Mouse (Mus musculus): ENCODE measurements around the gene Usp7. TPM values are rescaled to one million over a fixed set of nuclear protein-coding genes. Genes with fewer than 3 reads are reported as not detected.

Usp7 gene
- polyA plus RNA-seq, 1 experiment from 2014 or later: 15.7 TPM

- H3K9me3 ChIP-seq (ENCODE audit: control insufficient read depth, low read length): no peaks in the 10 kb centered on the region
- DNase-seq (ENCODE audit: low spot score) (peak; percentile 35), ATAC-seq (ENCODE audit: low FRiP score, low TSS enrichment) (peak; percentile 10)
- H3K4me3 ChIP-seq (ENCODE audit: low read depth, low read length): no peak overlapping the region
- no peak overlapping the region for H3K4me2 ChIP-seq (replicated peaks; ENCODE audit: low read depth)
- no peaks in the 10 kb centered on the region for H3K27me3 ChIP-seq (ENCODE audit: control insufficient read depth, insufficient read depth, low read length)
- WGBS: 67% methylated on average over 7 of the region's 7 CpGs
- H3K4me1 ChIP-seq (replicated peaks; ENCODE audit: control insufficient read depth, insufficient read depth): peaks cover 20% of the 10 kb centered on the region
- H3K36me3 ChIP-seq (ENCODE audit: control insufficient read depth, insufficient read depth, low read length): no peaks in the 10 kb centered on the region; the same call in 1 of the 2 replicates
- H3K27ac ChIP-seq (replicated peaks): peak overlapping the region; percentile 53
- H3K9ac ChIP-seq (ENCODE audit: low read length): peak overlapping the region; percentile 43; the same call in 1 of the 2 replicates
- TF ChIP-seq EP300 (optimal IDR thresholded peaks at IDR 0.05) (no peak), CTCF (IDR thresholded peaks at IDR 0.05; ENCODE audit: low read depth) (no peak)
Measured at GRCm38 (mm10) chr16:8667261-8667660, 124.8 kb downstream of the Usp7 start.

DNA sequence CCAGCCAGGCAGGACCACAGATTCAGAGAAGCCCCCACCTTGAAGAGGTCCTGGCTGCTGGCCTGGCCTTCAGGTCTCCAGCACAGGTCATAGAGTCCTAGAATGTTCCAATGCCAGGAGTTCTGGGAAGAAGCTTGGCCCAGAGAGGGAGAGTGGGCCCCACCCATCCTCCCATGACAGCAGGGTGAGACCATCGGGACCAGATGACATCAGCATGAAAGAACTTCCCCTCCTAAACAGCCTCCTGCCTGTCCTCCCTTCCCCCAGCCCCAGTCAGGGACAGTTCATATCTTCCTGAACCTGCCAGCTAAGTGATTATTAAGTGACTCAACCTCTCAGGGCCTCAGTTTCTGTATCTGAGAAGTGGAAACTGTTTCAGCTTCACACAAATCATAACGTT lies 125.7 kb downstream of the Usp7 start:
- Histone ChIP-seq H3K4me3 (ENCODE audit: low read depth, low read length) (no peak overlapping the region), H3K9me3 (ENCODE audit: control insufficient read depth, low read length) (no peaks in the 10 kb centered on the region), H3K9ac (ENCODE audit: low read length) (no peak overlapping the region), H3K4me1 (replicated peaks; ENCODE audit: control insufficient read depth, insufficient read depth) (peaks cover 20% of the 10 kb centered on the region), H3K36me3 (ENCODE audit: control insufficient read depth, insufficient read depth, low read length) (no peaks in the 10 kb centered on the region; the same call in 1 of the 2 replicates), H3K27ac (replicated peaks) (peak overlapping the region; percentile 67), H3K27me3 (ENCODE audit: control insufficient read depth, insufficient read depth, low read length) (no peaks in the 10 kb centered on the region), H3K4me2 (replicated peaks; ENCODE audit: low read depth) (no peak overlapping the region)
- TF ChIP-seq CTCF (IDR thresholded peaks at IDR 0.05; ENCODE audit: low read depth): no peak
- no peak for TF ChIP-seq EP300 (optimal IDR thresholded peaks at IDR 0.05)
- ATAC-seq (ENCODE audit: low FRiP score, low TSS enrichment) (no peak; the same call in 1 of the 2 replicates), DNase-seq (ENCODE audit: low spot score) (no peak)
- WGBS: 26% methylated on average over 2 of the region's 2 CpGs

DNA sequence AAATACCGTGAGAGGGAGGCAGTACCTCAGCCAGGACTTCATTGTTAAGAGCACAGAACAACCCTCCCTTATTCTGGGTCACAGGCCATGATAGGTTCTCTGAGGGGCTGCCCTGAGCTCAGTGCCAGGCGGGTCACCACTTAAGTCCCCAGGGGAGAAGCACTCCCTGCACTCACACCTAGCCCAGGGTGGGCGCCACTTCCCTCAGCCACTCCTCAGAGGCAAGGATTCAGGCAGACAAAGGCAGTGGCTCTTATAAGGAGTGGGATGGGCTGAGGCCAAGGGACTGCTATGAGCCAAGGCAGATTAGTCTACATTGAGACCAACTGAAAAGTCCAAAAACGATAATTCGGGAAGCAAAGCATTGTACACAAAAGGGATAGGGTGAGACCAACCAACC lies 126.7 kb downstream of the Usp7 start:
- H3K4me1 ChIP-seq (replicated peaks; ENCODE audit: control insufficient read depth, insufficient read depth): peaks cover 13% of the 10 kb centered on the region
- no peak for TF ChIP-seq EP300 (optimal IDR thresholded peaks at IDR 0.05)
- no peak for TF ChIP-seq CTCF (IDR thresholded peaks at IDR 0.05; ENCODE audit: low read depth)

GRCm38 (mm10) chr16:8663606-8664539 lies 128.2 kb downstream of the Usp7 start:
- ATAC-seq (ENCODE audit: low FRiP score, low TSS enrichment): no peak
- H3K36me3 ChIP-seq (ENCODE audit: control insufficient read depth, insufficient read depth, low read length): peaks cover 5% of the 10 kb centered on the region

More for the DNA sequence above, 126.7 kb downstream of the Usp7 start:
- Histone ChIP-seq H3K27me3 (ENCODE audit: control insufficient read depth, insufficient read depth, low read length) (no peaks in the 10 kb centered on the region), H3K36me3 (ENCODE audit: control insufficient read depth, insufficient read depth, low read length) (no peaks in the 10 kb centered on the region; the same call in 1 of the 2 replicates), H3K9ac (ENCODE audit: low read length) (0 out of 2 replicates have a peak overlapping the region, but pooled peaks have one; percentile 2), H3K4me3 (ENCODE audit: low read depth, low read length) (no peak overlapping the region), H3K4me2 (replicated peaks; ENCODE audit: low read depth) (no peak overlapping the region), H3K9me3 (ENCODE audit: control insufficient read depth, low read length) (no peaks in the 10 kb centered on the region), H3K27ac (replicated peaks) (0 out of 2 replicates have a peak overlapping the region, but pooled peaks have one; percentile 67)
- 77% methylated on average over 5 of the region's 5 CpGs for WGBS
- no peak for ATAC-seq (ENCODE audit: low FRiP score, low TSS enrichment)
- no peak for DNase-seq (ENCODE audit: low spot score)

DNA sequence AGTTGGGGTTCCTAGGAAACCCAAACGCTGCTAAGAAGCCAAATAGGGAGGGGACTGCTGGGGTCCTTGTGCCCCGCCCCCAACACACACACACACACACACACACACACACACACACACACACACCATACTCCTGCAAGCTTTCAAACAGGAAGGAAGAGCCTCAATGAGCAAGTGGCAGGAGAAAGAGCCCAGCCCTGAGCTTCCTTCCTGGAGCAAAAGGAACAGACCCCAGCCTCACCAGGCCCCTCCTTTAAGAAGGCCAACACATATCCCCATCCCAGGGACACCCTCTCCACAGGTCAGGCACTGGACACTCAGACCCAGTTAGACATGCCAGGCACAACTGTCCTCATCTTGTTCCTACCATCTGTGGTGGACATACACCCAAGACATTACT lies 129.1 kb downstream of the Usp7 start:
- Histone ChIP-seq H3K4me1 (replicated peaks; ENCODE audit: control insufficient read depth, insufficient read depth) (peaks cover 8% of the 10 kb centered on the region), H3K4me2 (replicated peaks; ENCODE audit: low read depth) (no peak overlapping the region), H3K27ac (replicated peaks) (no peak overlapping the region), H3K9ac (ENCODE audit: low read length) (no peak overlapping the region), H3K4me3 (ENCODE audit: low read depth, low read length) (no peak overlapping the region), H3K9me3 (ENCODE audit: control insufficient read depth, low read length) (no peaks in the 10 kb centered on the region), H3K27me3 (ENCODE audit: control insufficient read depth, insufficient read depth, low read length) (no peaks in the 10 kb centered on the region), H3K36me3 (ENCODE audit: control insufficient read depth, insufficient read depth, low read length) (peaks cover 5% of the 10 kb centered on the region)
- no peak for DNase-seq (ENCODE audit: low spot score)
- ATAC-seq (ENCODE audit: low FRiP score, low TSS enrichment): no peak
- TF ChIP-seq CTCF (IDR thresholded peaks at IDR 0.05; ENCODE audit: low read depth) (no peak), EP300 (optimal IDR thresholded peaks at IDR 0.05) (no peak)
- 67% methylated on average over 2 of the region's 2 CpGs for WGBS

More at GRCm38 (mm10) chr16:8663606-8664539, 128.2 kb downstream of the Usp7 start:
- no peak overlapping the region for H3K27ac ChIP-seq (replicated peaks)
- no peak overlapping the region for H3K4me2 ChIP-seq (replicated peaks; ENCODE audit: low read depth)
- peaks cover 8% of the 10 kb centered on the region for H3K4me1 ChIP-seq (replicated peaks; ENCODE audit: control insufficient read depth, insufficient read depth)
- no peak for DNase-seq (ENCODE audit: low spot score)
- H3K27me3 ChIP-seq (ENCODE audit: control insufficient read depth, insufficient read depth, low read length): no peaks in the 10 kb centered on the region
- H3K9me3 ChIP-seq (ENCODE audit: control insufficient read depth, low read length): no peaks in the 10 kb centered on the region
- H3K9ac ChIP-seq (ENCODE audit: low read length): no peak overlapping the region
- 86% methylated on average over 24 of the region's 24 CpGs for WGBS
- TF ChIP-seq CTCF (IDR thresholded peaks at IDR 0.05; ENCODE audit: low read depth) (no peak), EP300 (optimal IDR thresholded peaks at IDR 0.05) (no peak)
- H3K4me3 ChIP-seq (ENCODE audit: low read depth, low read length): no peak overlapping the region

- H3K4me1 ChIP-seq (replicated peaks; ENCODE audit: control insufficient read depth, insufficient read depth): no peaks in the 10 kb centered on the region
- no peak overlapping the region for H3K9ac ChIP-seq (ENCODE audit: low read length)
- TF ChIP-seq CTCF (IDR thresholded peaks at IDR 0.05; ENCODE audit: low read depth): no peak
- no peak for TF ChIP-seq EP300 (optimal IDR thresholded peaks at IDR 0.05)
- no peak overlapping the region for H3K4me3 ChIP-seq (ENCODE audit: low read depth, low read length)
- H3K9me3 ChIP-seq (ENCODE audit: control insufficient read depth, low read length): no peaks in the 10 kb centered on the region
- no peak for DNase-seq (ENCODE audit: low spot score)
- no peak overlapping the region for H3K27ac ChIP-seq (replicated peaks)
- 92% methylated on average over 4 of the region's 4 CpGs for WGBS
- H3K27me3 ChIP-seq (ENCODE audit: control insufficient read depth, insufficient read depth, low read length): no peaks in the 10 kb centered on the region
- ATAC-seq (ENCODE audit: low FRiP score, low TSS enrichment): no peak
- no peak overlapping the region for H3K4me2 ChIP-seq (replicated peaks; ENCODE audit: low read depth)
- H3K36me3 ChIP-seq (ENCODE audit: control insufficient read depth, insufficient read depth, low read length): peaks cover 17% of the 10 kb centered on the region
Measured at GRCm38 (mm10) chr16:8658764-8659163, 133.3 kb downstream of the Usp7 start.
